Mouse (Mus musculus) neural tube, embryonic 13.5 days (tissue): ENCODE data around the gene Fastk. TPM values are rescaled to one million over a fixed set of nuclear protein-coding genes. Genes with fewer than 3 reads are reported as not detected.

Source experiments
- ATAC-seq: fragments of 200-750 bp; cut with Nextera tagmentation; 2 replicates; pipeline ENCODE4 v1.8.0; 2017; ENCODE audit warnings: low read depth, mild to moderate bottlenecking, moderate TSS enrichment, moderate library complexity
- H3K27ac ChIP-seq: fragments of 300-500 bp; sonication (generic); replicated peaks from 2 replicates; pipeline ENCODE4 v1.5.1; 2015; ENCODE audit warnings: moderate library complexity, mild to moderate bottlenecking, inconsistent platforms
- H3K27me3 ChIP-seq: fragments of 300-500 bp; sonication (generic); 2 replicates; pipeline ENCODE4 v1.6.1; 2015; ENCODE audit warnings: mild to moderate bottlenecking, inconsistent platforms
- H3K36me3 ChIP-seq: fragments of 300-500 bp; sonication (generic); 2 replicates; pipeline ENCODE4 v1.6.1; 2015; ENCODE audit warnings: mild to moderate bottlenecking, inconsistent platforms
- H3K4me1 ChIP-seq: fragments of 300-500 bp; sonication (generic); replicated peaks from 2 replicates; pipeline ENCODE4 v1.6.1; 2015; ENCODE audit warnings: inconsistent platforms
- H3K4me2 ChIP-seq: fragments of 300-500 bp; sonication (generic); 2 replicates; pipeline ENCODE4 v1.6.1; 2015; ENCODE audit warnings: inconsistent platforms, mild to moderate bottlenecking, moderate library complexity
- H3K4me3 ChIP-seq: fragments of 300-500 bp; sonication (generic); 2 replicates; pipeline ENCODE4 v1.5.1; 2015; ENCODE audit warnings: mild to moderate bottlenecking, inconsistent platforms
- H3K9ac ChIP-seq: fragments of 300-500 bp; sonication (generic); 2 replicates; pipeline ENCODE4 v1.6.1; 2015; ENCODE audit warnings: moderate library complexity, mild to moderate bottlenecking, inconsistent platforms
- H3K9me3 ChIP-seq: fragments of 300-500 bp; sonication (generic); 2 replicates; pipeline ENCODE4 v1.6.1; 2016; ENCODE audit warnings: inconsistent platforms
- WGBS: fragments of 180-500 bp; shearing (Covaris S2); methylation state at CpG from one replicate; pipeline ENCODE4 v1.1.7; 2015; 5-methylcytosine and 5-hydroxymethylcytosine counted together
- polyA plus RNA-seq: library from polyadenylated mRNA; unstranded; fragments of >200 nt; fragmentation: Nextera tagmentation; extraction: Ambion mirVana; gene quantifications from 2 replicates; pipeline ENCODE4 v1.2.1, GENCODE M21; 2015

The Fastk gene
- polyA plus RNA-seq, 1 experiment from 2014 or later = 102 TPM

DNA sequence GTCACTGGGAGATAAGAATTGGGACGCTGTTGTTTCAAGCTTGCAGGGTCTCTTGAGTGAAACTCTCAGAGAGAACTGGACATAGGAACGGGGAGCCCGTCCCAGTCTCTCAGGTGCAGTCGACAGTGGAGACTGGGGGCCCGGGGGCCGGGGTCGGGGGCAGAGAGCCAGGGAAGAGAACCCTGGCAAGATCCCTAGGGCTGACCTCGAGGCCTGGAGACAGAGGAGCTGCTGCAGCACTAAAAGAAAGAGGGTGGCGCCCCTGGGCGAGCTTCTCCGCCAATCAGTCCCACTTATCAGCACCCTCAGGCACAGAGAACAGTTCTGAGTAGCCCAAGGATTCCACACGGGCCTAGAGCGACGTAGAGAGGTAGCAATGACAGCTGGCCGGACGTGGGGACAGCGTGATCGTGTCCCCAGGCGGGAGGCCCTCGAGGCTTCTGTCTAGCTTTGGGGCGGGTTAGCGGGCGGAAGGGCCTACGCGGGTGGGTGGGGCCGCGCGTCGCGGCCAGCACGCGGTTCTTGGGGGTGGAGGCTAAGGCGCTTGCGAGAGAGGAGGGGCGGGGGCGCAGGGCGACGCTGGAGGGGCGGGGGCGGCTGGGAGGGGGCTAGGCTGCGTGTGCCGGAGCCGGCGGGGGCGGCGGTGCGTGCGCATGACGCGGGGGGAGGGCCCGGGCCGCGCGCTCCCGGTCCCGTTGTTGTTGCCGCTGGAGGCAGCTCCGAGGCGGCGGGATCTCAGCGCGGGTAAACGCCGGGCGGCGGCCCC is 6.4 kb upstream of the Fastk start:
- WGBS = 1% methylated on average over 55 of the region's 66 CpGs
- H3K9me3 ChIP-seq = no peaks in the 10 kb centered on the region
- ATAC-seq = peak; percentile 72
- H3K9ac ChIP-seq = peak overlapping the region; percentile 99
- H3K4me3 ChIP-seq = peak overlapping the region; percentile 96
- peaks cover 62% of the 10 kb centered on the region for H3K4me1 ChIP-seq
- H3K27me3 ChIP-seq = no peaks in the 10 kb centered on the region
- peak overlapping the region; percentile 97 for H3K27ac ChIP-seq
- peak overlapping the region; percentile 86 for H3K4me2 ChIP-seq
- no peaks in the 10 kb centered on the region for H3K36me3 ChIP-seq

DNA sequence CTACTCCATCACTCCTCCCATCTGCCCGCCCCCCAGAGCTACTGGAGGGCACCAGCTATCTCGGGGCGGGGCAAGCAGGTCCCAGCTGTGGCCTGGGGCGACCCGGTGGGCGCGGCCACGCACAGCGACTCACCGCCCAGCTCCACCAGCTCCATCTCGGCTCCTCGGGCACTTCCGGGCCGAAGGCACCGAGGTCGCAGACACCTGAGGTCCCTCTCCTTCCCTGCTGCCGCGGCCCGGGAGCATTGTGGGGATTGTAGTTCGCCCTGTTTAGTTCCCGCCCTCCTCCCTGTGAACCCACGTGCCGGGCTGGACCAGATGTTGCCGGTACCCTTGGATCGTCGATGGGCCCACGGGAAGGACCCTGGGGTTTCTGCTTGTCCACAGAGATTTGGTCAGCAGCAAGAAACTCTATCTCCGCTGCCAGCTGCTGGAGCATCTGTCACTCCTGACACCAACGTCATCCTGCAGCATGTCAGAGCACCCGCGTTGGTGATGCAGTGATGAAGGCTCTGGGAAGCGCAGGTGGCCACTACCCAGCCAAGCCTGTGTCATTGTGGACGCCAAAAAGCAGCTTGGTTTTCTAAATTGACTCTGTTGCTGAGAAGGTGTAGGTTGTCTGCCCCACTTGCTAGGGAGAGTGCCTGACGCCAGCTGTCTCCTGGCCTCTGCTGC is 2.7 kb upstream of the Fastk start, which contains the start of gene Tmub1:
Gene Tmub1, minus strand, starts transcription at position 231 of the 675 bp plus-strand sequence.
- peak within 1 kb of the TSS; percentile 70 for H3K4me3 ChIP-seq
- ATAC-seq = peak; percentile 34; the same call in 1 of the 2 replicates
- H3K9me3 ChIP-seq = no peaks in the 10 kb centered on the region
- 2% methylated on average over 34 of the region's 34 CpGs for WGBS
- peak within 1 kb of the TSS; percentile 87 for H3K4me2 ChIP-seq
- peaks cover 11% of the 10 kb centered on the region for H3K36me3 ChIP-seq
- no peaks in the 10 kb centered on the region for H3K27me3 ChIP-seq
- H3K4me1 ChIP-seq = peaks cover 48% of the 10 kb centered on the region
- peak within 1 kb of the TSS; percentile 79 for H3K9ac ChIP-seq
- H3K27ac ChIP-seq = peak within 1 kb of the TSS; percentile 75

DNA sequence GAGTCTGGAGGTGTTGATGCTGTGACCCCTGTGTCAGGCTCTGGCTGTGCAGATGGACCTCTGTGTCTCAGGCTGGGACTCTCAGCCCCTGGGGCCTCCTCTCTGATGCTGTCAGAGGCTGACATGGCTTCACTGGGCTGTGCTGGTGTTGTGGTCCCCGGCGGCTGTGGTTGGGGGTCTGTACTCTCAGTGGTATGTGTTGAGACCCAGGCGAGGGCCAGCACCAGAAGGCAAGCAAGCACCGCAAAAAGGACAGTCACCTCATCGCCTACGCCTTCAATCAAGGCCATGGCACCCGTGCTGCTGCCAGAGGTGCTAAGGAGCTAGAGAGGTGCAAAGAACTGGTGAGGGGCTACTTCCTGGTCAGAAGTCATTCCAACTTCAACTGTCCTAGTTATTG is 1.5 kb upstream of the Fastk start:
- H3K9me3 ChIP-seq = no peaks in the 10 kb centered on the region
- 89% methylated on average over 7 of the region's 7 CpGs for WGBS
- no peaks in the 10 kb centered on the region for H3K27me3 ChIP-seq
- peaks cover 47% of the 10 kb centered on the region for H3K4me1 ChIP-seq
- no peak for ATAC-seq
- H3K4me2 ChIP-seq = peak overlapping the region; percentile 87
- no peak overlapping the region for H3K27ac ChIP-seq
- H3K36me3 ChIP-seq = peaks cover 22% of the 10 kb centered on the region
- H3K4me3 ChIP-seq = peak overlapping the region; percentile 70
- H3K9ac ChIP-seq = no peak overlapping the region

DNA sequence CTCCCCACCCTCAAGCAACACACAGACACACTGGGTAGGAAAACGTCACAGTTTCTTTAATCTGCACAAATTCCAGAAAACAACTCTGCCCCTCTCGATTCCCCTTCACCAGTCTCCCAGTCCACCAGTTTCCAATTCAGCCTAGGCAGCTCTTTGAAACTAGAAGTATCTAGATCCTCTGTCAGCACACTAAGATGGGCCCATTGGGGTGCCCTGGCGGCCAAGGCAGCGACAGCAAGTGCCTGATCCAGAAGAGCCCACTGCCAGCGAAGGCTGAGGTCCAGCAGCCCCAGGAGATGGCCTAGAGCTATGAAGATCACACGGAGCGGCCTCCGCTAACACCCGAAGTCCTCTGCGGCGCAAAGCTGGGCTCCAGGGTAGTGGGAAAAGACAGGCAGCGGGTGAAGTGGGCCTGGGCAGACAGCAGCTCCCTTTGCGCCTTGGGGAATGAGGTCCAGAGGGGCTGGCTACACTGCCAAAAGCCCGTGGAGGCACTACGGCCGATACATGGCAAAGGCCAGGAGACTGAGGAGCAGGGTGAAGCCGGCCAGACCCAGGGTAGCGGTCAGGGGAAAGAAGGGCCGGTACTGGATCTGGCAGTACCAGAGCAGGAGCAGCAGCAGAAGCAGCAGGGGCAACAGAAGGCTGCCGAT is 467 bp upstream of the Fastk start:
- H3K27me3 ChIP-seq = no peaks in the 10 kb centered on the region
- WGBS = 57% methylated on average over 20 of the region's 20 CpGs
- 0 out of 2 replicates have a peak, but pooled peaks have one; percentile 4 for ATAC-seq
- H3K4me2 ChIP-seq = peak overlapping the region; percentile 97
- peaks cover 33% of the 10 kb centered on the region for H3K36me3 ChIP-seq
- H3K4me3 ChIP-seq = peak overlapping the region; percentile 86
- peaks cover 38% of the 10 kb centered on the region for H3K4me1 ChIP-seq
- H3K9ac ChIP-seq = peak overlapping the region; percentile 92
- peak overlapping the region; percentile 89 for H3K27ac ChIP-seq
- no peaks in the 10 kb centered on the region for H3K9me3 ChIP-seq

DNA sequence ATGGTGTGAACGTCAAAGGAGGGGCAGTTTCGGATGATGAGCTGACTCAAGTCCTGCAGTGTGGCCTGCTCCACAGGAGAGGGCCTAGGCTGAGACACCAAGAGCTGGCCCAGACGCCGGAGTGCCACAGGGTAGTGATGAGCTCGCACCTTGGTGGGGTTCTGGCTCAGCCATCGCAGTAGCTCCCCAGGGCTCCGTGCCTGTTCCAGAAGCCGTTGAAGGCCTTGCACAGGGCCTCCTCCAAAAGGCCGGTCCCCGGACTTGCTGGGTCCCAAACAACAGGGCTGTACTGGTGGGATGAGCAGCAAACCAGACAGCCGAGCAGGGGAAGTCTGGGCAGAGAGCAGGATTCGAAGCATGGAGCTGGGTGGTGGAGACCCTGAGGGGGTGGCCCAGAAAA is 1.2 kb downstream of the Fastk start:
- H3K9me3 ChIP-seq = no peaks in the 10 kb centered on the region
- peak overlapping the region; percentile 92 for H3K9ac ChIP-seq
- peak overlapping the region; percentile 97 for H3K4me2 ChIP-seq
- WGBS = 87% methylated on average over 12 of the region's 12 CpGs
- no peaks in the 10 kb centered on the region for H3K27me3 ChIP-seq
- H3K4me1 ChIP-seq = peaks cover 38% of the 10 kb centered on the region
- no peak for ATAC-seq
- H3K36me3 ChIP-seq = peaks cover 49% of the 10 kb centered on the region
- peak overlapping the region; percentile 89; the same call in 1 of the 2 replicates for H3K27ac ChIP-seq
- H3K4me3 ChIP-seq = peak overlapping the region; percentile 86

DNA sequence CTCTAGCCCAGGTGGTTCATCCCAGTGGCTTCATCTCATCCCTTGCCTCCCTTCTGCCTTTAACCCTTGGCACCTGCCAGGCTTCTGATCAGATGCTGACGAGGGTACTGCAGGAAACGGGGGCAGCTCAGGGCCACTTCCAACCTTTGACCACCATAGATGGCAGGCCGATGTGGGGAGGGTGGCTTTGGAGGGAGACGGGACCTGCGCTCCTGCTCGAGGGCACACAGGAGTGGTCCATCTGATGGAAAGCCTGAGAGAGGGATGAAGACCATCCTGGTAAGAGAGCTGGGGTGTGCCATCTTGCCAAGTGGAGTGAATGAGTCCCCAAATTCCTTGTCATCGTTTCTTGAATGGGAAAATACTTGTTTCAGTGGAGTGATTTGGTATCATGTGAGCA is 1.9 kb downstream of the Fastk start:
- no peak overlapping the region for H3K4me3 ChIP-seq
- H3K4me1 ChIP-seq = peaks cover 38% of the 10 kb centered on the region
- no peaks in the 10 kb centered on the region for H3K9me3 ChIP-seq
- H3K27ac ChIP-seq = no peak overlapping the region
- no peak overlapping the region for H3K4me2 ChIP-seq
- ATAC-seq = no peak
- H3K36me3 ChIP-seq = peaks cover 54% of the 10 kb centered on the region
- no peak overlapping the region for H3K9ac ChIP-seq
- 88% methylated on average over 7 of the region's 7 CpGs for WGBS
- H3K27me3 ChIP-seq = no peaks in the 10 kb centered on the region

DNA sequence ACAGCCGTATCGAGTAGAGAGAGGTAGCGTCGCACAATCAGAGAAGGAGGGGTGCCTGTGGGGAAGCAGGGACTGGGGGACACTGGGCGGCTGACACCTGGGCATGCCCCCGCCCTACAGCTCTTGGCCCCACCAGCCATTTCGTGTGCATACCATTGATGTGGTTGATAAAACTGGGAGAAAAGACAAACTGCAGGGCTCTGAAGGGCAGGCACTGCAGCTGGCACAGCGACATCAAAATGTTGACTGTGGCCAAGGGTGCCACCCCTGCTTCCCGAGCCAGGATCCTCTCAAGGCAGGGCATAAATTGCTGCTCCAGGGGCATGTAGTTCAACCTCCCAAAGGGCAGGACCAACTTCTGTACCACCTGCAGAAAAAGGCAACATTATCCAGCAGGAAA is 3.1 kb downstream of the Fastk start:
- no peak overlapping the region for H3K27ac ChIP-seq
- no peaks in the 10 kb centered on the region for H3K27me3 ChIP-seq
- peaks cover 56% of the 10 kb centered on the region for H3K36me3 ChIP-seq
- 86% methylated on average over 9 of the region's 9 CpGs for WGBS
- no peaks in the 10 kb centered on the region for H3K9me3 ChIP-seq
- H3K4me2 ChIP-seq = no peak overlapping the region
- no peak overlapping the region for H3K9ac ChIP-seq
- ATAC-seq = no peak
- peaks cover 28% of the 10 kb centered on the region for H3K4me1 ChIP-seq
- no peak overlapping the region for H3K4me3 ChIP-seq

DNA sequence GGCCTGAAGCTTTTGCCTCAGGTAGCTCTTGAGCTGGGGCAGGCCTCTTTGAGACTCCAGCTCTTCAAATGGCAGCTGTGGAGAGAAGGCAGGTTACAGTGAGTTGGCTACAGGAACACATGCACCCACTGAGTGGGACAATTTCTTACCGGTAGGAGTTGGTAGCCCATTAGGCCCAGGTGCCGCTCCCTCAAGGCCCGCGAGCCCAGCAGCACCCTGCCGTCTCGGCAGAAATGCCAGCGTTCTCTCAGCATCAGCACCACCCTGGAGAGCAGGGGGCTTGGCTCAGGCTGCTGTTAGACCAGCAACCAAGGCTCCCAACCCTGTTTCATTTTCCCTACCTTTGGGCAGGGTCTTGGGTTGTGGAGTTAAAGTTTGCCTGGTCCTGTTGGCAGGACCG is 3.9 kb downstream of the Fastk start:
- no peak overlapping the region for H3K27ac ChIP-seq
- no peaks in the 10 kb centered on the region for H3K9me3 ChIP-seq
- no peak overlapping the region for H3K4me3 ChIP-seq
- H3K4me1 ChIP-seq = peaks cover 21% of the 10 kb centered on the region
- peaks cover 58% of the 10 kb centered on the region for H3K36me3 ChIP-seq
- no peak overlapping the region for H3K9ac ChIP-seq
- ATAC-seq = no peak
- H3K27me3 ChIP-seq = no peaks in the 10 kb centered on the region
- no peak overlapping the region for H3K4me2 ChIP-seq
- 93% methylated on average over 8 of the region's 8 CpGs for WGBS

DNA sequence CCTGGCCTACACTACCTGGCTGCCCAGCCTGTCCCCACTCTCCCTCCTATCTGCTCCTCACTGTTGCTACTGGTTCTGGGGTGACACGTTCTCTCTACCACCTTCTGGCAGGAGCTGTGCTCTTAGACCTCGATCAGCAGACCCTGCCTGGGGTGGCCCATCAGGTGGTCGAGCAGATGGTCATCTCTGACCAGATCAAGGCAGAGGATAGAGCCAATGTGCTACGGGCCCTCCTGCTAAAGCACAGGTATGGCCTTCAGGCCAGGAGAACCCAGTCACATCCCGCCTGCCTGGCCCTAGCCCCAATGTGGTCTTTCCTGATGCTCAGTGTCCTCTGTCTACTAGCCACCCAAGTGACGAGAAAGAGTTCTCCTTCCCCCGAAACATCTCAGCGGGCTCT is 11.1 kb downstream of the Fastk start:
- H3K4me1 ChIP-seq = no peaks in the 10 kb centered on the region
- 93% methylated on average over 8 of the region's 8 CpGs for WGBS
- ATAC-seq = no peak
- H3K27ac ChIP-seq = no peak overlapping the region
- H3K4me2 ChIP-seq = no peak overlapping the region
- H3K36me3 ChIP-seq = peaks cover 76% of the 10 kb centered on the region
- H3K9me3 ChIP-seq = no peaks in the 10 kb centered on the region
- no peak overlapping the region for H3K4me3 ChIP-seq
- H3K9ac ChIP-seq = no peak overlapping the region
- no peaks in the 10 kb centered on the region for H3K27me3 ChIP-seq

DNA sequence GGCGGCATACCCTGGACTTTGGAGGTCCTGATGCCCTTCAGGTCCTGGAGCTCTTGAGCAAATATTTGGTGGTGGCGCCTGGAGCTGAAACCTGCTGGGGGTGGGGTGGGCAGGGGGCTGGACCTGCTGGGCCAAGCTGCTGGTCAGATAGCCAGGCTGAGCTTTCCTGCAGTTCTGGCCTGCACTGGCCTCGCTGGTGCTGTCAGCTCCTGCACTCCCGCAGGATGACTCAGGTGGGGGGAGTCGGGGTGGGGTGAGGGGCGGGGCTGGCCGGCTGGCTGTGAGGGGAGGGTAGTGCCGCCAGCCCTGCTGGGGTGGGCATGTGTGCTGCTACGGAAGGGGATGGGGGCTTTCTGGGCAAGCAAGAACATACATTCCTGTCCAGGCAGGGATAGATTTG is 16.5 kb downstream of the Fastk start:
- peaks cover 46% of the 10 kb centered on the region for H3K4me1 ChIP-seq
- ATAC-seq = no peak
- peak overlapping the region; percentile 43 for H3K9ac ChIP-seq
- H3K27me3 ChIP-seq = peaks cover 15% of the 10 kb centered on the region; the same call in 1 of the 2 replicates
- H3K4me2 ChIP-seq = no peak overlapping the region
- H3K4me3 ChIP-seq = no peak overlapping the region
- peaks cover 41% of the 10 kb centered on the region for H3K36me3 ChIP-seq
- WGBS = 13% methylated on average over 9 of the region's 9 CpGs
- no peak overlapping the region for H3K27ac ChIP-seq
- H3K9me3 ChIP-seq = no peaks in the 10 kb centered on the region

DNA sequence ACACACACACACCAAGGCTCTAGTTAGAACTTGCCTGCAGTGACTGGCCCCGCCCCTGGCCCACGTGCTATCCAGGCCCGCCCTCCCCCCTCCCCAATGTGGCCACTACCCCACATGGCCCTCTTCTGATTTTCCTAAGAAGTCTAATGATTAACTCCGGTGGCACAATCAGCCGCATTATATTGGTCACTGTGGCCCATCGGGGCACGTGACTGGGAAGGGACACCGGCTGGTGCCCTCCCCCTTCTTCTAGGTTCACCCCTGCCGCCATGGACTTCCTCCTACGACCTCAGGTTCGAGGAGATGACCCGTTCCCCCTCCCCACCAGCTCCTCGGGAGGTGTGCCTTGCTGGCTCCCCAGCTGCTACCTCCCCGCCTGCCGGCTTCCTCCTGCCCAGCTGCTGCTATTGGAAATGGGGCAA is 17.1 kb downstream of the Fastk start:
- H3K9ac ChIP-seq = peak overlapping the region; percentile 43
- peaks cover 15% of the 10 kb centered on the region; the same call in 1 of the 2 replicates for H3K27me3 ChIP-seq
- 7% methylated on average over 15 of the region's 15 CpGs for WGBS
- no peak for ATAC-seq
- no peaks in the 10 kb centered on the region for H3K9me3 ChIP-seq
- peak overlapping the region; percentile 22 for H3K4me2 ChIP-seq
- H3K4me3 ChIP-seq = no peak overlapping the region
- H3K4me1 ChIP-seq = peaks cover 48% of the 10 kb centered on the region
- H3K27ac ChIP-seq = no peak overlapping the region
- H3K36me3 ChIP-seq = peaks cover 35% of the 10 kb centered on the region

DNA sequence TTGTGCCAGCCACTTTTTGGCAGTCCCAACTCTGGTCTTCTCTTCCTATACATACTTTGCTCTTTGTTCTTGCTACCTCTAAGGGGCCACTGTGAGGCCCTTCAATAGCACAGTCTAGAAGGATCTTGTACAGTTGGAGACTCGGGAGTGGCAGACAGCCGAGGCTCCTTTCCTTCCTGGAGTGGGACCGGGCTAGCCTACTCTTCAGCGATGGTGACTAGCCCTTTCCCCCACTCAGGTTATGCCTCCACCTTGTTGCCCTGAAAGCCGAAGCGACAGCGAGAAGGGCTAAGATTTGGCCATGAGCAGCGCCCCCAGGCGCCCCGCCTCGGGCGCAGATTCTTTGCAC is 17.8 kb downstream of the Fastk start:
- peaks cover 55% of the 10 kb centered on the region for H3K4me1 ChIP-seq
- WGBS = 20% methylated on average over 12 of the region's 12 CpGs
- H3K36me3 ChIP-seq = peaks cover 27% of the 10 kb centered on the region
- no peak overlapping the region for H3K27ac ChIP-seq
- peaks cover 15% of the 10 kb centered on the region; the same call in 1 of the 2 replicates for H3K27me3 ChIP-seq
- no peak overlapping the region for H3K4me3 ChIP-seq
- no peak for ATAC-seq
- H3K4me2 ChIP-seq = peak overlapping the region; percentile 85
- 0 out of 2 replicates have a peak overlapping the region, but pooled peaks have one; percentile 22 for H3K9ac ChIP-seq
- no peaks in the 10 kb centered on the region for H3K9me3 ChIP-seq
